Mouse (Mus musculus) CH12.LX (cell line): ENCODE measurements around the gene 4930426L09Rik. TPM values are rescaled to one million over a fixed set of nuclear protein-coding genes. Genes with fewer than 3 reads are reported as not detected.
A peak's percentile ranks its signal among the peaks of the same experiment; 100 is the strongest.

Source experiments
- DNase-seq: peaks from one replicate; pipeline ENCODE4 v3.0.0-alpha.2; 2013; ENCODE audit errors: extremely low read depth
- H3K27ac ChIP-seq: 2 replicates; pipeline ENCODE4 v1.5.1; 2012; ENCODE audit warnings: low read depth, mild to moderate bottlenecking, control low read depth, moderate library complexity; ENCODE audit not compliant: insufficient read depth
- H3K27me3 ChIP-seq: replicated peaks from 2 replicates; pipeline ENCODE3; 2012; ENCODE audit warnings: inconsistent platforms
- H3K36me3 ChIP-seq, 2 experiments: replicated peaks in 1 of 2; 2 replicates each; pipeline versions ENCODE3 to v1.6.1; 2012; ENCODE audit warnings: inconsistent platforms in 1 of 2, low read length in 1 of 2, mild to moderate bottlenecking in 1 of 2, mixed read lengths in 1 of 2, moderate library complexity in 1 of 2; ENCODE audit not compliant: control insufficient read depth in 1 of 2, insufficient read depth in 1 of 2
- H3K4me1 ChIP-seq, 2 experiments: 2 replicates each; pipeline ENCODE4 v1.6.1; 2012; ENCODE audit warnings: inconsistent platforms in 1 of 2, moderate library complexity in 1 of 2; ENCODE audit not compliant: insufficient read depth in 2 of 2, control insufficient read depth in 1 of 2
- H3K4me2 ChIP-seq: 2 replicates; pipeline ENCODE4 v1.6.1; 2012; ENCODE audit warnings: low read depth, mild to moderate bottlenecking, control low read depth; ENCODE audit not compliant: poor library complexity, insufficient read depth, severe bottlenecking
- H3K4me3 ChIP-seq, 3 experiments: fragments of 150-350 bp in 1 of 3; sonication (generic) in 1 of 3; replicated peaks in 1 of 3; 2 replicates each; pipeline versions ENCODE3 to v1.5.1; 2011 to 2012; ENCODE audit warnings: low read depth in 2 of 3, low read length in 2 of 3, mild to moderate bottlenecking in 2 of 3, moderate library complexity in 2 of 3, control low read depth in 1 of 3, improper control_type of control experiment in 1 of 3, inconsistent platforms in 1 of 3, mixed read lengths in 1 of 3; ENCODE audit not compliant: poor library complexity in 1 of 3
- H3K79me2 ChIP-seq: replicated peaks from 2 replicates; pipeline ENCODE4 v1.6.1; 2012; ENCODE audit warnings: mild to moderate bottlenecking, moderate library complexity; ENCODE audit not compliant: control insufficient read depth, poor library complexity, insufficient read depth, severe bottlenecking; ENCODE audit errors: extremely low read depth
- H3K9ac ChIP-seq: 2 replicates; pipeline ENCODE4 v1.6.1; 2012; ENCODE audit warnings: low read depth, mild to moderate bottlenecking, control low read depth, moderate library complexity; ENCODE audit not compliant: insufficient read depth
- H3K9me3 ChIP-seq: replicated peaks from 2 replicates; pipeline ENCODE3; 2012; ENCODE audit warnings: low read length, inconsistent platforms, mixed read lengths
- BHLHE40 ChIP-seq: IDR thresholded peaks from 2 replicates; pipeline ENCODE4 v1.6.1; 2011; ENCODE audit warnings: mild to moderate bottlenecking, low read depth, low read length, improper control_type of control experiment
- CHD1 ChIP-seq: IDR thresholded peaks from 2 replicates; pipeline ENCODE4 v1.6.1; 2012; ENCODE audit warnings: low read depth, low read length, improper control_type of control experiment, inconsistent platforms
- CHD2 ChIP-seq: IDR thresholded peaks from 2 replicates; pipeline ENCODE4 v1.6.1; 2011; ENCODE audit warnings: low read length, improper control_type of control experiment
- CTCF ChIP-seq, 2 experiments: IDR thresholded peaks in 1 of 2; conservative IDR thresholded peaks in 1 of 2; 2 replicates each; pipeline ENCODE4 v1.5.1; 2011 to 2012; ENCODE audit warnings: low read depth in 2 of 2, low read length in 2 of 2, improper control_type of control experiment in 1 of 2, inconsistent platforms in 1 of 2, mild to moderate bottlenecking in 1 of 2, moderate library complexity in 1 of 2
- E2F4 ChIP-seq: IDR thresholded peaks from 2 replicates; pipeline ENCODE4 v1.6.1; 2011; ENCODE audit warnings: low read depth, low read length, improper control_type of control experiment; ENCODE audit not compliant: insufficient replicate concordance
- ELF1 ChIP-seq: IDR thresholded peaks from 2 replicates; pipeline ENCODE4 v1.6.1; 2014; ENCODE audit warnings: low read depth, mild to moderate bottlenecking, inconsistent platforms, low read length, improper control_type of control experiment
- EP300 ChIP-seq: IDR thresholded peaks from 2 replicates; pipeline ENCODE4 v1.6.1; 2011; ENCODE audit warnings: low read length, improper control_type of control experiment
- ETS1 ChIP-seq: conservative IDR thresholded peaks from 2 replicates; pipeline ENCODE4 v1.6.1; 2012; ENCODE audit warnings: low read depth, mild to moderate bottlenecking, inconsistent platforms, low read length, improper control_type of control experiment, moderate library complexity
- GABPA ChIP-seq: IDR thresholded peaks from 2 replicates; pipeline ENCODE4 v1.6.1; 2012; ENCODE audit warnings: low read depth, low read length, improper control_type of control experiment, inconsistent platforms; ENCODE audit not compliant: insufficient replicate concordance
- HCFC1 ChIP-seq: IDR thresholded peaks from 2 replicates; pipeline ENCODE4 v1.6.1; 2012; ENCODE audit warnings: low read depth, mild to moderate bottlenecking, inconsistent platforms, low read length, improper control_type of control experiment
- IRF4 ChIP-seq: IDR thresholded peaks from 2 replicates; pipeline ENCODE4 v1.6.1; 2014; ENCODE audit warnings: low read depth, mild to moderate bottlenecking, inconsistent platforms, low read length, improper control_type of control experiment
- JUN ChIP-seq: IDR thresholded peaks from 2 replicates; pipeline ENCODE4 v1.6.1; 2011; ENCODE audit warnings: low read depth, mild to moderate bottlenecking, low read length, improper control_type of control experiment, moderate library complexity; ENCODE audit not compliant: insufficient read depth
- JUND ChIP-seq: conservative IDR thresholded peaks from 2 replicates; pipeline ENCODE4 v1.6.1; 2011; ENCODE audit warnings: low read depth, low read length, improper control_type of control experiment
- KAT2A ChIP-seq: IDR thresholded peaks from 2 replicates; pipeline ENCODE4 v1.6.1; 2012; ENCODE audit warnings: low read length, improper control_type of control experiment, inconsistent platforms; ENCODE audit not compliant: insufficient replicate concordance
- MAFK ChIP-seq: IDR thresholded peaks from 2 replicates; pipeline ENCODE4 v1.6.1; 2011; ENCODE audit warnings: low read length, improper control_type of control experiment; ENCODE audit not compliant: insufficient replicate concordance
- MAX ChIP-seq: IDR thresholded peaks from 2 replicates; pipeline ENCODE4 v1.6.1; 2011; ENCODE audit warnings: low read length, improper control_type of control experiment
- MAZ ChIP-seq: IDR thresholded peaks from 2 replicates; pipeline ENCODE4 v1.6.1; 2012; ENCODE audit warnings: low read depth, mild to moderate bottlenecking, inconsistent platforms, low read length, improper control_type of control experiment, moderate library complexity
- MEF2A ChIP-seq: IDR thresholded peaks from 2 replicates; pipeline ENCODE4 v1.6.1; 2014; ENCODE audit warnings: low read depth, mild to moderate bottlenecking, inconsistent platforms, low read length, improper control_type of control experiment, borderline replicate concordance
- MXI1 ChIP-seq: IDR thresholded peaks from 2 replicates; pipeline ENCODE4 v1.6.1; 2011; ENCODE audit warnings: mild to moderate bottlenecking, low read depth, low read length, improper control_type of control experiment
- MYC ChIP-seq: IDR thresholded peaks from 2 replicates; pipeline ENCODE4 v1.6.1; 2011; ENCODE audit warnings: low read depth, mild to moderate bottlenecking, improper control_type of control experiment, low read length
- NELFE ChIP-seq: IDR thresholded peaks from 2 replicates; pipeline ENCODE4 v1.6.1; 2011; ENCODE audit warnings: low read depth, low read length, improper control_type of control experiment
- NRF1 ChIP-seq: IDR thresholded peaks from 2 replicates; pipeline ENCODE4 v1.6.1; 2014; ENCODE audit warnings: low read depth, mild to moderate bottlenecking, inconsistent platforms, low read length, improper control_type of control experiment, moderate library complexity
- PAX5 ChIP-seq: IDR thresholded peaks from 2 replicates; pipeline ENCODE4 v1.6.1; 2012; ENCODE audit warnings: low read length, inconsistent platforms, mixed read lengths
- POLR2A ChIP-seq: IDR thresholded peaks from 2 replicates; pipeline ENCODE4 v1.6.1; 2011; ENCODE audit warnings: low read depth, mild to moderate bottlenecking, improper control_type of control experiment, low read length
- POLR2AphosphoS2 ChIP-seq: IDR thresholded peaks from 2 replicates; pipeline ENCODE4 v1.6.1; 2011; ENCODE audit warnings: low read depth, low read length, improper control_type of control experiment
- RAD21 ChIP-seq: IDR thresholded peaks from 2 replicates; pipeline ENCODE4 v1.6.1; 2011; ENCODE audit warnings: low read depth, mild to moderate bottlenecking, low read length, improper control_type of control experiment, moderate library complexity
- RCOR1 ChIP-seq: conservative IDR thresholded peaks from 2 replicates; pipeline ENCODE4 v1.6.1; 2012; ENCODE audit warnings: low read depth, mild to moderate bottlenecking, inconsistent platforms, low read length, improper control_type of control experiment
- SIN3A ChIP-seq: IDR thresholded peaks from 2 replicates; pipeline ENCODE4 v1.6.1; 2012; ENCODE audit warnings: low read length, improper control_type of control experiment, inconsistent platforms
- SMC3 ChIP-seq: IDR thresholded peaks from 2 replicates; pipeline ENCODE4 v1.6.1; 2011; ENCODE audit warnings: low read depth, low read length, improper control_type of control experiment
- TBP ChIP-seq: conservative IDR thresholded peaks from 2 replicates; pipeline ENCODE4 v1.6.1; 2011; ENCODE audit warnings: low read depth, low read length, improper control_type of control experiment
- TCF12 ChIP-seq: IDR thresholded peaks from 2 replicates; pipeline ENCODE4 v1.6.1; 2014; ENCODE audit warnings: low read depth, mild to moderate bottlenecking, inconsistent platforms, low read length, improper control_type of control experiment
- UBTF ChIP-seq: IDR thresholded peaks from 2 replicates; pipeline ENCODE4 v1.6.1; 2012; ENCODE audit warnings: low read depth, mild to moderate bottlenecking, inconsistent platforms, low read length, improper control_type of control experiment, moderate library complexity
- USF1 ChIP-seq: IDR thresholded peaks from 2 replicates; pipeline ENCODE4 v1.6.1; 2014; ENCODE audit warnings: low read depth, mild to moderate bottlenecking, inconsistent platforms, low read length, improper control_type of control experiment
- USF2 ChIP-seq: conservative IDR thresholded peaks from 2 replicates; pipeline ENCODE4 v1.6.1; 2011; ENCODE audit warnings: low read depth, low read length, improper control_type of control experiment
- ZC3H11A ChIP-seq: IDR thresholded peaks from 2 replicates; pipeline ENCODE4 v1.6.1; 2012; ENCODE audit warnings: low read depth, mild to moderate bottlenecking, inconsistent platforms, low read length, improper control_type of control experiment
- ZKSCAN1 ChIP-seq: IDR thresholded peaks from 2 replicates; pipeline ENCODE4 v1.6.1; 2012; ENCODE audit warnings: low read depth, inconsistent platforms, low read length, improper control_type of control experiment, borderline replicate concordance
- ZMIZ1 ChIP-seq: IDR thresholded peaks from 2 replicates; pipeline ENCODE4 v1.6.1; 2012; ENCODE audit warnings: low read depth, mild to moderate bottlenecking, inconsistent platforms, low read length, improper control_type of control experiment
- ZNF384 ChIP-seq: IDR thresholded peaks from 2 replicates; pipeline ENCODE4 v1.6.1; 2012; ENCODE audit warnings: low read depth, low read length, improper control_type of control experiment, inconsistent platforms
- dilution Hi-C: fragments of 300-500 bp; cut with MboI; formaldehyde crosslinking; loops from 2 replicates; pipeline ENCODE4 v1.14.3; 2020; ENCODE audit warnings: low sequenced_read_pairs; ENCODE audit not compliant: extremely low pct_unique_long_range_greater_than_20kb, extremely low pct_ligation_motif_present
- in situ Hi-C: fragments of 300-500 bp; cut with MboI; formaldehyde crosslinking; loops from 3 replicates; pipeline ENCODE4 v1.14.3; 2019; ENCODE audit warnings: low sequenced_read_pairs, low pct_ligation_motif_present, low pct_unique_long_range_greater_than_20kb, mixed read lengths
- polyA plus RNA-seq: library from polyadenylated mRNA; unstranded; fragments of >175 nt; gene quantifications from 2 replicates; pipeline ENCODE4 v1.2.1, GENCODE M21; 2012; ENCODE audit warnings: low read depth; ENCODE audit not compliant: insufficient read length
- total RNA-seq, 2 experiments: library from RNA; depleted of rRNA; stranded (reverse); fragments of 300-350 nt in 1 of 2; fragments of >200 nt in 1 of 2; gene quantifications; 2 replicates each; pipeline ENCODE4 v1.2.3; 2012 to 2014

Gene 4930426L09Rik
- total and polyA plus RNA-seq, 3 experiments: 0.26 to 0.31 (median 0.30) TPM

DNA sequence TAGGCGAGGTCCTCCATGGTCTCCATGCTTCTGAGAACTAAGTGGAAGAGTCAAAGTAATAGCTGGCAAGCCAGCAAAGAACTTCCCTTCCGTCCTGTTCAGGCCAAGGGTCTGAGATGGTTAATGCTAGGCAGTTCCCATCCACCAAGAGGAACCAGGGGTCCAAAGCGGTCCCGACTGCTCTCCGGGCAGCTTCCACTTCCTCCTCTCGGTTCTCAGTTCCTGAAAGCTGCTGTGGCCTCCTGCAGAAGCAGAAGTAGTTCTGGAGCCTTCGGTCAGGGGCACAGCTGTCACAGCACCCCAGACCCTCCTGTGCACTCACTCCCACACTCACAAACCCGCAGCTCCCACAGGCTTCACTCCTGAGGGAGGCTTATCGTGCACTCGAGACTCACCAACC is 6.7 kb downstream of the 4930426L09Rik start:
- peak; percentile 86 for DNase-seq
- H3K27ac ChIP-seq: no peak overlapping the region
- H3K36me3 ChIP-seq: no peaks in the 10 kb centered on the region
- H3K27me3 ChIP-seq: no peaks in the 10 kb centered on the region
- no peaks in the 10 kb centered on the region for H3K79me2 ChIP-seq
- H3K4me2 ChIP-seq: peak overlapping the region; percentile 68
- H3K4me1 ChIP-seq: peaks cover 10 to 50% of the 10 kb centered on the region in 2 experiments
- in situ Hi-C loops: no loop called here
- TF ChIP-seq SIN3A: no peak
- no peak for TF ChIP-seq CTCF (conservative IDR thresholded peaks at IDR 0.05 in 1 of 2, IDR thresholded peaks at IDR 0.05 in 1 of 2; ENCODE audit: low read depth in 2 of 2, low read length in 2 of 2)
- TF ChIP-seq NELFE: no peak
- no peak for TF ChIP-seq E2F4
- peak; percentile 92 for TF ChIP-seq CHD2
- peak; percentile 97 for TF ChIP-seq RCOR1
- TF ChIP-seq GABPA: no peak
- TF ChIP-seq RAD21: no peak; the same call in 1 of the 2 replicates
- TF ChIP-seq PAX5: no peak
- no peak; the same call in 1 of the 2 replicates for TF ChIP-seq SMC3
- peak; percentile 38; the same call in 1 of the 2 replicates for TF ChIP-seq POLR2A
- peak; percentile 54; the same call in 1 of the 2 replicates for TF ChIP-seq ZMIZ1
- peak; percentile 84 for TF ChIP-seq UBTF
- peak; percentile 61 for TF ChIP-seq ELF1
- TF ChIP-seq JUN: no peak; the same call in 1 of the 2 replicates
- no peak for TF ChIP-seq ZNF384
- no peak for TF ChIP-seq ZC3H11A
- peak; percentile 62 for TF ChIP-seq BHLHE40
- TF ChIP-seq KAT2A: no peak
- TF ChIP-seq POLR2AphosphoS2: no peak
- peak; percentile 94 for TF ChIP-seq TCF12
- TF ChIP-seq ZKSCAN1: no peak
- TF ChIP-seq ETS1: peak; percentile 66
- no peak for TF ChIP-seq MAFK
- peak; percentile 100 for TF ChIP-seq EP300
- TF ChIP-seq MEF2A: peak; percentile 85; the same call in 1 of the 2 replicates
- TF ChIP-seq MYC: 0 out of 2 replicates have a peak, but pooled peaks have one; percentile 38
- no peak for TF ChIP-seq USF1
- TF ChIP-seq CHD1: no peak
- no peak for TF ChIP-seq USF2
- peak; percentile 100 for TF ChIP-seq IRF4
- TF ChIP-seq MXI1: no peak
- peak; percentile 73; the same call in 1 of the 2 replicates for TF ChIP-seq TBP
- TF ChIP-seq JUND: no peak
- TF ChIP-seq MAZ: no peak; the same call in 1 of the 2 replicates
- no peak; the same call in 1 of the 2 replicates for TF ChIP-seq HCFC1
- no peak for TF ChIP-seq NRF1
- TF ChIP-seq MAX: no peak
- dilution Hi-C loops: no loop called here
- no peaks in the 10 kb centered on the region for H3K9me3 ChIP-seq
- no peak overlapping the region for H3K9ac ChIP-seq
- H3K4me3 ChIP-seq: no peak overlapping the region
